Mouse (Mus musculus): ENCODE results near the gene Prkcb.
A peak's percentile ranks its signal among the peaks of the same experiment; 100 is the strongest.

Prkcb gene

GRCm38 (mm10) chr7:122406625-122407024 is 118.1 kb downstream of the Prkcb start:
- no peak for DNase-seq

DNA sequence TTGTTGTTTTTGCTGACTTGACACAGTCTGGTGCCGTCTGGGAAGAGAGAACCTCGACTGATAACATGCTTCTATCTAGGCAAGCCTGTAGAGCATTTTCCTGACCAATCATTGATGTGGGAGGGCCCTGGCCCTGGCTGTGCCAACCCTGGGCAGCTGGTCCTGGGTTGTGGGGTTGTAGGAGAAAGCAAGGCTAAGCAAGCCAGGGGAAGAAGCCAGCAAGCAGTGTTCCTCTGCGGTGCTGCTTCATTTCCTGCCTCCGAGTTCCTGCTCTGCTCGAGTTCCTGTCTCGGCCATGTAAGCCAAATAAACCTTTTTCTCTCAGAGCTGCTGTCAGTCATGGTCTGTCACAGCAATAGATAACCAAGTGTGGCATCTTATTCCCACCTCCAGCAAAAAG is 121.4 kb downstream of the Prkcb start:
- DNase-seq = no peak

- DNase-seq = no peak
Observed at GRCm38 (mm10) chr7:122410873-122411272, 122.3 kb downstream of the Prkcb start.

DNA sequence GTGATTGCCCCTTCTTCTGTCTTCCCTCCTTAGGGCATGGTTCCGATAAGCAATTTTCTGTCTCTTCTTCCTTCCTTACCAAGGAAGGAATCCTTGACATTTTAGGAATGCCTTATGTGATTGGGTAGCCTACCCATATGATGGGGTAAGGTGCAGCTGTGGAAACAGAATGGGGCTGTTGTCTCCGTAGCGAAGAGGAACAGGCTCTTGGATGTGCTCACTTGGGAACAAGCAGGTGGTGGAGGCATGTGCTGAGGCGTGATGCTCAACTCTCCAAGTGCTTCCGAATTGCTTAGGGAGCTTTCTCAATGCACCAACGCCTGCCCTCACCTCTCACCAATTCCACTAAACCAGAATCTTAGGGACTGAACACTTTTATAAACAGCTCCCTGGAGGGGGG is 124.7 kb downstream of the Prkcb start:
- no peak for DNase-seq

DNA sequence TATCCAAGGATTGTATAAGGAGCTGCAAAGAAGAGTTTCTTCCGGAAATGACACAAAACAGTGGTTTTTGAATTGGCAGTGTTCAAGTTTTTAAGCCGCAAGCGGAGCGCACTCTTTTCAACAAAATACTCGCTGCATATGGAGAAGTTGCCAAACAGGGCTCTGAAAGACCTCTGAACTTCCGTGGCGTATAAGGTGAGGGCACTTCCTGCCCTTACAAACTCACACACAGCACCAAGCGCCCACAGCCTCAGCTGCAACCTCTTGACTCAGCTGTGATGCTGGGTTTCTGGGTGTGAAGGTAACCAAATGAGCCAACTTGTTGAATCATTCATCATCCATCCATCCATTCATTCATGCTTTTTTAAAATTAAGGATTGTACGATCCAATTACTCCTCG is 125.6 kb downstream of the Prkcb start:
- no peak for DNase-seq

DNA sequence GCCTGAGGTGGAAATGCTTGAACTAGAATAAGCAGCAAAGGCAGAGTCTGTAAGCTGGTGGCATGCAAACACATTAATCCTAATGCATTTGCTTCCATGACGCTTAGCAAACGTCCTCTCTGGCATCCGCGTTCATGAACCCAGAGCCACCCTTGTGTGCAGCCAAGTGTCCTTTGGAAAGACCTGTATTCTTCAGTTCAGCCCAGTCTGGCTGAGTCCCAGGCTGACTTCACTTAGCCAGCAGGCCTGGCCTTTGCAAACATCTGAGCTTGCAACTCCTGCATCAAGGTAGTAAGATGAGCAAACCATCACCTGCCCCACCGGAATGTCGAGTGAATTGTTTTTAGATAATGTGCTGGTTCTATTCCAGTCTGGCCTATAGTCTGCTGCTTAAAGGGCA is 126.1 kb downstream of the Prkcb start:
- DNase-seq = no peak

GRCm38 (mm10) chr7:122415387-122415786 is 126.8 kb downstream of the Prkcb start:
- no peak for DNase-seq

GRCm38 (mm10) chr7:122415904-122416303 is 127.4 kb downstream of the Prkcb start:
- no peak for DNase-seq

DNA sequence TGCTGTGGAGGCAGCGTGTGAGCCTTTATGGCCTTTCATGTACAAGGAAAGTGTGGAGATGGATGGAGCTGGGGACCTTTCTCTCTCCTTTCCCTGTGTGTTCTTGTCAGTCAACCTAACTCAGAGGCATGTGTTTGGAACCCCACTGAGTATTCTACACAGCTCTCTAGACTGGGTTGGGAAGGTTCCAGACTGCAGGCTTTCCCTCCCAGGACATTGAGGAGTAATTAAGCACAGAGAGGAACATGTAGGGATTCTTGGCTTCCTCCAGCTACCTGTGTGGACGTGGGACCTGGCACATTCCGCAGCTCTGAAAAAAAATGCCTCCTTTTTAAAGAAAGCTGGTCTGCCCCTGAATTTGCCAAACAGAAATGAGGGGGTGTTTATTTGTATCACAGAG is 130.0 kb downstream of the Prkcb start:
- peak; percentile 41 for DNase-seq

DNA sequence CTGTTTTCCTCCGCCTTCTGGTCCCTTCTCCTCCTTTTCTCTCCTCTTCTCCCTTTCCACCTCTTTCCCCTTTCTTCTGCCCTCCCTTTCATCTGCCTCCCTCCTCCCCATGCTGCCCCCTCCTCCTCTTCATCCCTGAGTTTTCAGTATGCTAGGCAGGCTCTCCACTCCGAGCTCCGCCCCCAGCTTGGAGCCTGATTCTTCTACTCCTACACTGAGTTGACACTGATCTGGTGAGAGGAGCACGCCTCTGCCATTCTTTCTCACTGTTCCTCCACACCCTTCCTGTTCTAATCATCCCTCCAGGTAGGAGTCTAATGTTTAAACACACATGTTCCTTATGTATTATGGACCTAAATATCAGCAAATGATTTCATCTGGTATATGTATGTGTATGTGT is 135.3 kb downstream of the Prkcb start:
- no peak for DNase-seq

DNA sequence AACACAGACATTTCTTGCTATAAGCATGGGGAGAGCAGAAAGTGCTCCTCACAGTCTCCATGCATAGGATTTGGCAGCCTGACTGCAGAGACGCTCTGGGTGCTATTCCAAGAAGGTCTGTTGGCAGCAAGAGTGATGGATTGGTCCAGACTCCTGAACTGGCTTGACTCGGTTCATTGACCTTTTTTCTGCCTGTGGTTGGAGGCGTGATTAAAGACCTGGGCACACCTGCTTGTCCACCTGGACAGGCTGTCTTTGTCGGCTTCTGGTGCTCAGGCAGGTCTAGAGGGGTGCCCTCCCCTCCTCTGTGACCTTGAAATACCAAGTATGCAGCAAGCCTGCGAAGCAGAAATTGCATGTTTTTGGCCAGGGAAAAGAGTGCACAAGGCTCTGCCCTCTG is 140.6 kb downstream of the Prkcb start:
- peak; percentile 65 for DNase-seq

GRCm38 (mm10) chr7:122432401-122432800 is 143.8 kb downstream of the Prkcb start:
- peak; percentile 41 for DNase-seq

- no peak for DNase-seq
Observed at GRCm38 (mm10) chr7:122433377-122433776, 144.8 kb downstream of the Prkcb start.

DNA sequence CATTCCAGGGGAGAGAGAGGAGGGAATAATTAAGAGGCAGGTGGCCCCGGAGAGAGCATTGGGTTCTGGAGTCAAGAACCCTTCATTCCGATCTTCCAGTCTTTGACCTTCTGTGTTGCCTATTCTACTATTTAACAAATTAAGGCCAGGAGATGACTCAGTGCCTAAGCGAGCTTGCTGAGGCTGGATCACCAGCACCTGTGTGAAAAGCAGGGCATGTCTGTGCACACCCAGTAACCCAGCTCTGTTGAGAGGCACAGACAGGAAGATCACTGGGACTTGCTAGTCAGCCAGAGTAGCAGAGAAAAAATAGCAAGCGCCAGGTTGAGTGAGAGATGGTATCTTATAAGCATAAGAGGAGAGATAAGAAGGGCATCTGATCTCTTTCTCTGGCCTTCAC is 146.4 kb downstream of the Prkcb start:
- DNase-seq = no peak

DNA sequence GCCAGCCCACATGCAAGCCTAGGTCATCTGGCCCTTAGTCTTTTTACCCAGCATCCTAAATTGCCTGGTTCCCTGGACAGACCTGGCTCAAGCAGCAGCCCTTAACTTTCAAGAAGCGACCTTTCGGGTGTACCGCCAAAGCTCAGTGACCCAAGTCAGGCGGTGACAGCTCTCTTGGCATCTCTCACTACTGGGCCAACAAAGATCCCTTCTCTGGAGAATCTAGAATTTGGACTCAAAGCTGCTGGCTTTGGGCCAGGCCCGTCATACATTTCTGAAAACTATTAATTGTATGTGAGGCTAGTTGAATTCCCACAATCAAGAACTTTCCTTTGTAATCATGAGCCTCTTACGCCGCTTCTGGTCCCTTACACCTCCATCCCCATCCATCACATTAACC is 147.0 kb downstream of the Prkcb start:
- no peak for DNase-seq

- DNase-seq = no peak
Observed at GRCm38 (mm10) chr7:122437390-122437789, 148.8 kb downstream of the Prkcb start.

- no peak for DNase-seq
Observed at GRCm38 (mm10) chr7:122445056-122445455, 156.5 kb downstream of the Prkcb start.

DNA sequence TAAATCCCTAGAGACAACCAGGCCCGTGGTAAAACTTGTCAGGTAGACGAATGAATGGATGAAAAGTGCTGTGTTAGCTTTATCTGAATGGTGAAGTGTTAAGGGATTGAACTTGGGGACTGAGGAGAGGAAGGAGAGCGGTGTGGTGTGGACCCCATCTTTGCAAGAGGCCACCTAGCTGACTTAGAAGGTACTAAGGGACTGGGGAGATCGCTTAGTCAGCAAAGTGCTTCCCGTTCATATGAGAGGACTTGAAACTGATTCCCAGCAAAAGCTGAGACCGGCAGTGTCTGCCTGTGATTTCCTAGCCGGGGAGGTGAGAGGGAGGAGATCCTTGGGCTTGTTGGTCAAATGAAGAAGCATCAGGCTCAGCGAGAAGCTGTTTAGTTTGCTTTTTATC is 164.1 kb downstream of the Prkcb start:
- no peak for DNase-seq

GRCm38 (mm10) chr7:122459203-122459965 is 170.8 kb downstream of the Prkcb start:
- DNase-seq = peak; percentile 84

DNA sequence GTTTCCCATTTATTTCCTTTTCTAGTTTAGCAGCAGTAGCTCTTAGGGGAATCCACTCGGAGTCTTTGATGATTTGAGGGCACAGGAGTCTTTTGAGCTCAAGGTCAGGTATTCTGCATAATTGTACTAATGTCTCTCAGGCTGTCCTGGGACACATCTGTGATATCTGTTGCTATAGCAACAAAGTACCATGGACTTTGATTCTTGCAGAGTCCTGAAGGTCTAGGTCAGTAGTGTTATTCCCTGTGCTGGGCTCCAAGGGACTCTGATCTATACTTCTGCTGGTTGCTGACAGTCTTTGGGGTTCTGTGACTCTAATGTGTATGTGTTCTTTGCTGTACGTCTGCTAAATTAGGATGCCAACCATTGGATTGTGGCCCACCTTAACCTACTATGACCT is 171.5 kb downstream of the Prkcb start:
- no peak for DNase-seq

DNA sequence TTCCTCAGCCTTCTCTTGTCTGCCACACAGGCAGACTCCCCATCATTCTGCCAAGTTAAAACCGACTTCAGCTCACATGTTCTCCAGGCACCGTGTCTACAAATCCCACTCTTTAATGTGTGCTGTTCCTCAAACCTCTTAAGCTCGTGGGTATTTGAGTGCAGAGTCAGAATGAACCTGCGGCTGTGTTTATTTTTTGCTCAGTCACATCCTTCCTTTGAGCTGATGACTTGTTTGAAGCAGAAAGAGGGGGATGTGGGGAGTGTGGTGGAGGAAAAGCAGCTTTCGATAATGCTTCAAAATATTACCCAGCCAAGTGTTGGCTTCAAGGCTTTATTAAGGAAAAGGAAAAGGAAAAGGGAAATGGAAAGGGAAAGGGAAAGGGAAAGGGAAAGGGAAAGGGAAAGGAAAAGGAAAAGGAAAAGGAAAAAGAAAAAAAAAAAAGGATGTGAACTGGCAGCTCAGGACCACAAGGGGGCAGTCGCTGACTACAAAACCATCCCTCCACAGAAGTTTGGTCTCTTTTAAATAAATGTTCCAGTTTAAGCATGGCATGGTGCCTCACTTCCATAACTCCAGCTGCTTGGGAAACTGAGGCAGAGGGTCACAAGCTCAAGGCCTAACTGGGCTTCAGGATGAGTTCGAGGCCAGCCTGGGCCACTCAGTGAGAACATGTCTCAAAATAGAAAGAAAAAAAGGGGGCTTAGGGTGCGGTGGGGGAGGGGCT is 177.4 kb downstream of the Prkcb start:
- DNase-seq = no peak

DNA sequence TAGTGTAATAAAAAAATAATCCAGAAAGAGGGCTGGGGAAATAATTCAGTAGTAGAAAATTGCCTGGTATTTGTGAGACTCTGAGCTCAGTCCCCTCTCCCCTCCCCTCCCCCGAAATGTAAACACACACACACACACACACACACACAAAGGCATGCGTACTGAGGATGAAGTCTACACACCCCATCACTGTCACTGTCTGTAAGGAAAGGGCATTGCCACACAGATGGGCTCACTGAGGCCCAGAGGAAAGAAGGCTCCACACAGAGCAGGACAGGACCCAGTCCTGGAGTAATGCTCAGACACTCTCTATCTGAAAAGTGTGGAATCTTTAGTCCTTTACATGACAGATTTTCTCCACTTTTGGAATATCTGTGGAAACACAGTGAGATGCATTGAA is 178.2 kb downstream of the Prkcb start:
- DNase-seq = no peak

- DNase-seq = no peak
Observed at GRCm38 (mm10) chr7:122467831-122468230, 179.3 kb downstream of the Prkcb start.

Measured in cerebellum, adult 11 months (tissue).